Mouse (Mus musculus): ENCODE measurements around the gene Slc7a1. TPM values are rescaled to one million over a fixed set of nuclear protein-coding genes. Genes with fewer than 3 reads are reported as not detected.

Gene Slc7a1
- total RNA-seq, 2 experiments from 2014 or later, result 1.3 to 2.2 TPM

GRCm38 (mm10) chr5:148392831-148393230, 6.9 kb downstream of the Slc7a1 start:
- no peak for DNase-seq (ENCODE audit: low spot score)

GRCm38 (mm10) chr5:148389007-148389970, 10.4 kb downstream of the Slc7a1 start:
- DNase-seq (ENCODE audit: low spot score), result no peak

- no peak for DNase-seq (ENCODE audit: low spot score)
Observed at GRCm38 (mm10) chr5:148388251-148389006, 11.3 kb downstream of the Slc7a1 start.

GRCm38 (mm10) chr5:148387820-148388219, 11.9 kb downstream of the Slc7a1 start:
- no peak for DNase-seq (ENCODE audit: low spot score)

- no peak for DNase-seq (ENCODE audit: low spot score)
Observed at GRCm38 (mm10) chr5:148386471-148386870, 13.2 kb downstream of the Slc7a1 start.

GRCm38 (mm10) chr5:148384501-148385055, 15.1 kb downstream of the Slc7a1 start:
- no peak for DNase-seq (ENCODE audit: low spot score)

GRCm38 (mm10) chr5:148383841-148384500, 15.7 kb downstream of the Slc7a1 start:
- no peak for DNase-seq (ENCODE audit: low spot score)

- DNase-seq (ENCODE audit: low spot score), result no peak
Observed at GRCm38 (mm10) chr5:148381083-148381482, 18.6 kb downstream of the Slc7a1 start.

GRCm38 (mm10) chr5:148380246-148380504, 19.5 kb downstream of the Slc7a1 start:
- DNase-seq (ENCODE audit: low spot score), result no peak

GRCm38 (mm10) chr5:148379455-148380245, 20.1 kb downstream of the Slc7a1 start:
- DNase-seq (ENCODE audit: low spot score), result no peak

- DNase-seq (ENCODE audit: low spot score), result no peak
Observed at GRCm38 (mm10) chr5:148378707-148379106, 21.0 kb downstream of the Slc7a1 start.

GRCm38 (mm10) chr5:148378232-148378508, 21.5 kb downstream of the Slc7a1 start:
- no peak for DNase-seq (ENCODE audit: low spot score)

- no peak for DNase-seq (ENCODE audit: low spot score)
Observed at GRCm38 (mm10) chr5:148377439-148378231, 22.1 kb downstream of the Slc7a1 start.

- no peak for DNase-seq (ENCODE audit: low spot score)
Observed at GRCm38 (mm10) chr5:148376358-148376757, 23.3 kb downstream of the Slc7a1 start.

- DNase-seq (ENCODE audit: low spot score), result no peak
Observed at GRCm38 (mm10) chr5:148375480-148375879, 24.2 kb downstream of the Slc7a1 start.

GRCm38 (mm10) chr5:148373092-148373685, 26.5 kb downstream of the Slc7a1 start:
- no peak for DNase-seq (ENCODE audit: low spot score)

- no peak for DNase-seq (ENCODE audit: low spot score)
Observed at GRCm38 (mm10) chr5:148372005-148372917, 27.4 kb downstream of the Slc7a1 start.

GRCm38 (mm10) chr5:148371375-148371774, 28.3 kb downstream of the Slc7a1 start:
- DNase-seq (ENCODE audit: low spot score), result no peak

- no peak for DNase-seq (ENCODE audit: low spot score)
Observed at GRCm38 (mm10) chr5:148370624-148371023, 29.1 kb downstream of the Slc7a1 start.
